Mouse (Mus musculus): ENCODE data around the gene Ubtf. TPM values are rescaled to one million over a fixed set of nuclear protein-coding genes. Genes with fewer than 3 reads are reported as not detected.

Ubtf gene
- polyA plus RNA-seq, 1 experiment, result not detected

- H3K4me1 ChIP-seq (ENCODE audit: control insufficient read depth, insufficient read depth, low read length), result no peaks in the 10 kb centered on the region; the same call in 1 of the 2 replicates
- no peak for TF ChIP-seq CTCF (IDR thresholded peaks at IDR 0.05; ENCODE audit: insufficient read depth, low read depth, low read length)
- no peak for TF ChIP-seq POLR2A (IDR thresholded peaks at IDR 0.05; ENCODE audit: insufficient read depth, low read depth, low read length)
- no peak overlapping the region for H3K27ac ChIP-seq (ENCODE audit: insufficient read depth, low read depth, low read length)
- 99% methylated on average over 3 of the region's 3 CpGs for whole genome bisulfite sequencing
- no peak overlapping the region for H3K4me3 ChIP-seq (ENCODE audit: insufficient read depth, low read depth, low read length)
These were observed 29.8 kb upstream of the Ubtf start for GRCm38 (mm10) chr11:102349189-102349954.

- TF ChIP-seq POLR2A (IDR thresholded peaks at IDR 0.05; ENCODE audit: insufficient read depth, low read depth, low read length), result no peak
- no peak for TF ChIP-seq CTCF (IDR thresholded peaks at IDR 0.05; ENCODE audit: insufficient read depth, low read depth, low read length)
- WGBS, result 64% methylated on average over 11 of the region's 11 CpGs
These were observed 29.2 kb upstream of the Ubtf start for GRCm38 (mm10) chr11:102348771-102349170.

DNA sequence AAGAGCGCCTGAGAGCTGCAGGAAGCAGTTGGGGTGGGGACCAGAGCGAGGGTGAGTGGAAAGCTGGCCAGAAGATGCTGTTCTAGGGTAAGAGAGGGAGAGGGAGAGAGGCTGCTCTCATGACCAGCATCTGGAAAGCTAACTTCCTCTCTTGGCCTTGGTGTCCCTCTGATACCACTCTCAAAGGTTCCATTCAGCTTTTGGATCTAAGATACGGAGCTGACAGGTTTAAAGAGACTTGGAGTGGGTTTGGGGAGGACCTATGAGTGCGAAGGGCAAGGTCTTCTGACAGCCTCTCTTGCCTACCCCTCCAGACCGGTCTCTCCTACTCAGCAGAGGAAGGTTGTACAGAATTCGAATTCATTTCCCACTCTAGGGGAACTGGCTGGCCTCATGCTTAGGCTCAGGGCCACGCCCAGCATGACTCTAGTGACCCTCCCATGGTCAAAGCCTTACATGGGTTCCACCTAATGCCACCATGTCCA lies 28.6 kb upstream of the Ubtf start:
- no peak overlapping the region for H3K4me3 ChIP-seq (ENCODE audit: insufficient read depth, low read depth, low read length)
- 93% methylated on average over 7 of the region's 7 CpGs for WGBS
- TF ChIP-seq CTCF (IDR thresholded peaks at IDR 0.05; ENCODE audit: insufficient read depth, low read depth, low read length) (no peak), POLR2A (IDR thresholded peaks at IDR 0.05; ENCODE audit: insufficient read depth, low read depth, low read length) (no peak)
- H3K4me1 ChIP-seq (ENCODE audit: control insufficient read depth, insufficient read depth, low read length), result no peaks in the 10 kb centered on the region; the same call in 1 of the 2 replicates
- H3K27ac ChIP-seq (ENCODE audit: insufficient read depth, low read depth, low read length), result no peak overlapping the region

More at GRCm38 (mm10) chr11:102348771-102349170, 29.2 kb upstream of the Ubtf start:
- no peaks in the 10 kb centered on the region; the same call in 1 of the 2 replicates for H3K4me1 ChIP-seq (ENCODE audit: control insufficient read depth, insufficient read depth, low read length)
- no peak overlapping the region for H3K27ac ChIP-seq (ENCODE audit: insufficient read depth, low read depth, low read length)
- H3K4me3 ChIP-seq (ENCODE audit: insufficient read depth, low read depth, low read length), result no peak overlapping the region

DNA sequence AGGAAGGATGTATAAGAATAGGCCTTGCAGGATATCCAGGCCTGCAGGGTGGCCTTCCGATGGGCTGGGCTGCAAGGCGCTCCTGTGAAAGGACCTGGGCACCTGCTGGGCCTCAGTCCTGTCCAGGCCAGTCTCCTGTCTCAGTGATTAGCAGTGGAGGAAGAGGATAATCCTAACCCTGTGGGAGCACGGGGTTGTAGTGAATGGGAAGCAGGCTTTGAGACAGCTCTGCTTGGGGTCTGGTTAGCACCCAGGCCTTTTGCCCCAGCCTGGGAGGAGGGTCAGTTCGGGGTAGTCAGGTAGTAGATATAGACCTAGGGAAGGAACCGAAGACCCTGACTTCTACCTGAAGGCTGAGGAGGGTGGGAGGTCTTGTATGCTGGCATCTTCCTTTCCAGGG lies 28.1 kb upstream of the Ubtf start:
- no peaks in the 10 kb centered on the region for H3K4me1 ChIP-seq (ENCODE audit: control insufficient read depth, insufficient read depth, low read length)
- H3K27ac ChIP-seq (ENCODE audit: insufficient read depth, low read depth, low read length), result no peak overlapping the region
- TF ChIP-seq POLR2A (IDR thresholded peaks at IDR 0.05; ENCODE audit: insufficient read depth, low read depth, low read length), result no peak
- TF ChIP-seq CTCF (IDR thresholded peaks at IDR 0.05; ENCODE audit: insufficient read depth, low read depth, low read length), result no peak
- WGBS, result 70% methylated on average over 5 of the region's 5 CpGs
- H3K4me3 ChIP-seq (ENCODE audit: insufficient read depth, low read depth, low read length), result no peak overlapping the region

GRCm38 (mm10) chr11:102346926-102347325 lies 27.4 kb upstream of the Ubtf start:
- Histone ChIP-seq H3K4me3 (ENCODE audit: insufficient read depth, low read depth, low read length) (no peak overlapping the region), H3K27ac (ENCODE audit: insufficient read depth, low read depth, low read length) (no peak overlapping the region), H3K4me1 (ENCODE audit: control insufficient read depth, insufficient read depth, low read length) (no peaks in the 10 kb centered on the region)
- TF ChIP-seq POLR2A (IDR thresholded peaks at IDR 0.05; ENCODE audit: insufficient read depth, low read depth, low read length), result no peak
- TF ChIP-seq CTCF (IDR thresholded peaks at IDR 0.05; ENCODE audit: insufficient read depth, low read depth, low read length), result no peak
- 75% methylated on average over 5 of the region's 5 CpGs for WGBS

DNA sequence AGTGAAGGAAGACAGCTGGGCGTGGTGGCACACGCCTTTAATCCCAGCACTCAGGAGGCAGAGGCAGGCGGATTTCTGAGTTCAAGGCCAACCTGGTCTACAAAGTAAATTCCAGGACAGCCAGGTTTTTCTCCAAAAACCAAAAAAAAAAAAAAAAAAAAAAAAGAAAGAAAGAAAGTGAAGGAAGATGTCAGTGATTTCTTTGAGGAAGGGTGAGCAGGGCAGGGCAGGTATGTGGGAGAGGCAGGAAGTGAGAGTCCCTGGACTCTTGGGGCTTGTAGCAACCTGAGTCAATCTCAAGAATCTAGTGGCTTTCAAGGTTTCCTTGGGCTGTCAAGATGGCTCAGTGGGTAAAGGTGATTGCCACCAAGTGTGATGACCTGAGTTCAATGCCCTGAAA lies 24.9 kb upstream of the Ubtf start:
- Histone ChIP-seq H3K4me1 (ENCODE audit: control insufficient read depth, insufficient read depth, low read length) (no peaks in the 10 kb centered on the region), H3K27ac (ENCODE audit: insufficient read depth, low read depth, low read length) (no peak overlapping the region), H3K4me3 (ENCODE audit: insufficient read depth, low read depth, low read length) (no peak overlapping the region)
- 100% methylated on average over 3 of the region's 3 CpGs for WGBS
- TF ChIP-seq CTCF (IDR thresholded peaks at IDR 0.05; ENCODE audit: insufficient read depth, low read depth, low read length) (no peak), POLR2A (IDR thresholded peaks at IDR 0.05; ENCODE audit: insufficient read depth, low read depth, low read length) (no peak)

DNA sequence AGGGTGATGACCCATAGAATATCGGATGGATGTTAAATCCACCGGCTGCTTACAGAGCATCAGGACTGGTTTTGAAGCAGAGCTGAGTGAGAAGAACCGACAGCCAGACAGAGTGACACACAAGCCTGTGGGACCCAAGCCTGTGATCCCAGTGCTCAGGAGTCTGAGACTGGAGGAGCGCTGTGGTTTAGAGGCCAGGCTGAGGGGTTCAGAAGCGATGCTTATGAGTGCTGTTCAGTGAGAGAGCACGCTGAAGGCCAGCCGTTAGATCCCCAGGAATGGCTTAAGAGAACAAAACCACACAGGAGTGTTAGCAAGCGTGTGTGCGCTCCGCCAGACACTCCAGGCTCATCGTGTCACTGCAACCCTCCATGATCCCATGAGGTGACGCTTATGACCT lies 23.2 kb upstream of the Ubtf start:
- WGBS, result 84% methylated on average over 12 of the region's 12 CpGs
- no peak for TF ChIP-seq POLR2A (IDR thresholded peaks at IDR 0.05; ENCODE audit: insufficient read depth, low read depth, low read length)
- no peak for TF ChIP-seq CTCF (IDR thresholded peaks at IDR 0.05; ENCODE audit: insufficient read depth, low read depth, low read length)

GRCm38 (mm10) chr11:102341101-102341500 lies 21.6 kb upstream of the Ubtf start:
- no peak overlapping the region for H3K4me3 ChIP-seq (ENCODE audit: insufficient read depth, low read depth, low read length)
- H3K4me1 ChIP-seq (ENCODE audit: control insufficient read depth, insufficient read depth, low read length), result no peaks in the 10 kb centered on the region
- TF ChIP-seq CTCF (IDR thresholded peaks at IDR 0.05; ENCODE audit: insufficient read depth, low read depth, low read length) (no peak), POLR2A (IDR thresholded peaks at IDR 0.05; ENCODE audit: insufficient read depth, low read depth, low read length) (no peak)
- WGBS, result 97% methylated on average over 4 of the region's 4 CpGs
- H3K27ac ChIP-seq (ENCODE audit: insufficient read depth, low read depth, low read length), result no peak overlapping the region

More for the DNA sequence above, 23.2 kb upstream of the Ubtf start:
- H3K4me1 ChIP-seq (ENCODE audit: control insufficient read depth, insufficient read depth, low read length), result no peaks in the 10 kb centered on the region
- no peak overlapping the region for H3K4me3 ChIP-seq (ENCODE audit: insufficient read depth, low read depth, low read length)
- H3K27ac ChIP-seq (ENCODE audit: insufficient read depth, low read depth, low read length), result no peak overlapping the region

GRCm38 (mm10) chr11:102339624-102340023 lies 20.1 kb upstream of the Ubtf start:
- no peak for TF ChIP-seq CTCF (IDR thresholded peaks at IDR 0.05; ENCODE audit: insufficient read depth, low read depth, low read length)
- no peak for TF ChIP-seq POLR2A (IDR thresholded peaks at IDR 0.05; ENCODE audit: insufficient read depth, low read depth, low read length)
- 60% methylated on average over 4 of the region's 4 CpGs for WGBS
- Histone ChIP-seq H3K27ac (ENCODE audit: insufficient read depth, low read depth, low read length) (no peak overlapping the region), H3K4me1 (ENCODE audit: control insufficient read depth, insufficient read depth, low read length) (no peaks in the 10 kb centered on the region), H3K4me3 (ENCODE audit: insufficient read depth, low read depth, low read length) (no peak overlapping the region)

Measured in olfactory bulb, adult 2 months (tissue).